Mouse (Mus musculus) kidney, postnatal 25 days (tissue): ENCODE data around the gene Cisd3.
A peak's percentile ranks its signal among the peaks of the same experiment; 100 is the strongest.
"Not testable (repeated sequence)": the region's sequence is repeated elsewhere in the genome, so short reads cannot be mapped to it uniquely, and the experiment has no call there.

Experiments used
- DNase-seq, 2 experiments: peaks; one replicate each; pipeline ENCODE4 v3.0.0; 2021; ENCODE audit warnings: mixed read lengths in 2 of 2

Cisd3 gene

GRCm38 (mm10) chr11:97685613-97686321 lies at the start of gene Cisd3:
Gene Cisd3 (plus strand): TSS chr11:97685826.
- peak; percentile 96 to 99 for DNase-seq

GRCm38 (mm10) chr11:97641668-97642067 lies 44.0 kb upstream of the Cisd3 start:
- no peak for DNase-seq

- no peak for DNase-seq
These were observed 42.9 kb upstream of the Cisd3 start for GRCm38 (mm10) chr11:97642746-97643145.

DNA sequence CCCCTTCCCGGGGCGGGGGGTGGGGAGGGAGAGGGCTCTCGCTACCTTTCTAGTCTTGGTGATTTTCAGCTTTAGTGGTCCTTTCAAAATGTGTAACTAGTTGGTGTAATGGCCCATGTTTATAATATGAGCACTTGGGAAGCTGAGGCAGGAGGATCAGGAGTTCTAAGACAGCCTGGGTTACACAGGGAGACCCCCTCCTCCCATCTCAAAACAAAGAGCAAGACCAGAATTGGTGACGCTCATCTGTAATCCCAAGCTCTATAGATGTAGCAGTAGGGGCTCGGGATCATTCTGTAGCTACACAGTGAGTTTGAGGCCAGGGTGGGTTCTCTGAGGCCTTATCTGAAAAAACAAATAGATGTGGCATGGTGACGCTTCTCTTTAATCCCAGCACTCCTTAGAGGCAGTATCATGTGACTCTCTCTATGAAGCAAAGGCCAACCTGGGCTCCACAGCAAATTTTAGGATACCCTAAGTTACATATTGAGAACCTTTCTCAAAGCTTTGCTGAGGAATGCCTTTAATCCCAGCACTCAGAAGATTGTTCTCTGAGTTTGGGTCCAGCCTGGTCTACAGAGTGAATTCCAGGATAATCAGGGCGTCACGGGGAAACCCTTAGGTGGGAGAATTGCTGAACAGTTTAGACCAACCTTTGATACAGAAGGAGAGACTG lies 42.1 kb upstream of the Cisd3 start:
- no peak for DNase-seq

DNA sequence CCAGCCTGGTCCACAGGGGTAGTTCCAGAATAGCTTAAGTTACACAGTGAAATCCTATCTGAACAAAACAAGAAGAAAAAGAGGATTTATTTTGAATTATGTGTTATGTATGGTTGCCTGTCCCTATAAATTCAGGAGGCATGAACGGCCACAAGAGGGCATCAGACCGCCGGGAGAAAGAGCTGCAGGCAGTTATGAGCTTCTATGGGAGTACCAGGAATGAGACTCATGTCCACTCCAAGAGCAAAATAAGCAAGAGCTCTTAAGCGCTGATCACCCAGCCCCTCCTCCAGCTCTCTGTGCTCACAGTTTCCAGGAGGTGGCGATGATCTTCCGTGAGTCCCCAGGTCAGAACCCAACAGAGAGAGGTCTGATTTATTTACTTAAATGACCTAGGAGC lies 40.8 kb upstream of the Cisd3 start:
- peak; percentile 81 to 88 for DNase-seq

- not testable (repeated sequence) for DNase-seq
These were observed 37.1 kb upstream of the Cisd3 start for GRCm38 (mm10) chr11:97648541-97648940.

DNA sequence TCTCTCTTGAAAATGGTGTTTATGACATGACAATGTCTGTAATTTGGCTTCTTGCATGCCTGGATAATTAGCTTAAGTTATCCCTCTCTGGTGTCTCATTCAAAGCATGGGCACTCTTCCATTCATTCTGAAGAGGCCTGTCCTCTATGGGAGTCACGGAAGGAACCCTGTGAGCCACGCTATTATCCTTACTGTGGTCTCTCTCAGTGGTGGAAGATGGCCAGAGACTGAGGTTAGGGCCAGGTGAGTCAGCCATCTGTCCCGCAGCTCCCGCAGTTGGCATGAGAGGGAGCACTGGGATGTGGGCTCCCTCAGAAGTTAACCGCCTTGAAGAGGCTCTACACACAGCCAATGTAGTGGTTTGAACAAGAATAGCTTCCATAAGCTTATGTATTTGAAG lies 35.3 kb upstream of the Cisd3 start:
- no peak for DNase-seq

- not testable (repeated sequence) for DNase-seq
These were observed 32.2 kb upstream of the Cisd3 start for GRCm38 (mm10) chr11:97653376-97653775.

DNA sequence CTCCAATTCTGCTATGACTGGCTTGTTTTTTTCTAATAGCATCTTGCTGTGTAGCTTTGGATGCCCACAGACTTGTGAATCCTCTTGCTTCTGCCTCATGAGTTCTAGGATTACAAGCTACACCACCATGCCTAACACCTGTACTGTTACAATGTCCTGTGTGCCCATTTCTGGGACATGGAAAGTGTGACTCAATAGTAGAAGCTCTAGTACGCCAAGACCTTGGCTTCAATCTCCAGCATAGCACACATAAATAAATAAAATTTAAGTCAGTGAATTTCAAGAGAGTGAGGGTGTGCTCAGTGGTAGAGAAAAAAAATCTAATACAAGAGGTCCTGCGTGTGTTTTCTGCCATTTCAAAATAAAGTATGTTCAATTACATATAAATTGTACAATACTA lies 31.4 kb upstream of the Cisd3 start:
- no peak for DNase-seq

- peak; percentile 24 to 46 for DNase-seq
These were observed 29.2 kb upstream of the Cisd3 start for GRCm38 (mm10) chr11:97656269-97656971.

GRCm38 (mm10) chr11:97657184-97657945 lies 28.3 kb upstream of the Cisd3 start:
- DNase-seq = no peak

DNA sequence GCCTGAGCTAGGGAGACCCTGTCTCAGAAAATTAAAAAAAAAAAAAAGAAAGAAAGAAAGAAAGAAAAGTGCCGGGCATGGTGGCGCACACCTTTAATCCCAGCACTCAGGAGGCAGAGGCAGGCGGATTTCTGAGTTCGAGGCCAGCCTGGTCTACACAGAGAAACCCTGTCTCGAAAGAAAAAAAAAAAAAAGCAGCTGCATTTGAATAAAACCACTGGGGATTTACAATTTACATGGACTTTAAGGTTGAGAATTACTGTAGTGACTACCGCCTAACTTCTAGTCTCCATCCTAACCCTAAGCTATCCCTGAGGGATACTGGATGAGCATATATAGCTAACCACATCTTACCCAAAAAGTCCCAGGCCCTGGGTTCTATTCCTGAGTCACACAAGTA lies 27.7 kb upstream of the Cisd3 start:
- DNase-seq = not testable (repeated sequence)

DNA sequence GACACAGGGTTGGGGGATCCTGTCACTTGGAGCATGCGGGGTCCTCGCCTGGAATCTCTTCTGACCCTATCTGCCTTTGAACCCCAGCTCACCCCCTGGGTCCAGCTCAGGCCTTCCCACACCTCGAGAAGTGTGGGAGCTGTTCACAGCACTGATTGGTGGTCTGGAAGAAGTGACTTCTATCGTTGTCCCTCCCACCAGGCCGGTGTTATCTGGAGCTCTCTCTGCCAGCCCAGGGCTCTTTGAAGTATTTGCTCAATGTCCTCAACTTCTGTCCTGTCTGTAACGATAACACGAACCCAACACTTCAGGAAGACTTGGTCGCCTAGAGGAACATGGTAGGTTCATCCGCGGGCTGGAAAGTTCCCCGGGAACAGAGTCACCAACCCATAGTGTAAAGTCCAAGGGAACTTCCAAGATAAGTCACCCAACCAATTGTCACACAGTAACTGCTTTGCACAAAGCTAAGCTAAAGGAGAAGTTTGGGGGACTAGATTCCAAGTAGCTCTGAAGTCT lies 26.8 kb upstream of the Cisd3 start:
- DNase-seq = no peak

- peak; percentile 12 to 28 for DNase-seq
These were observed 26.2 kb upstream of the Cisd3 start for GRCm38 (mm10) chr11:97659267-97659989.

GRCm38 (mm10) chr11:97659990-97660714 lies 25.5 kb upstream of the Cisd3 start:
- DNase-seq = peak; percentile 69 to 92

- peak in 1 of 2 experiments; percentile 33 for DNase-seq
These were observed 24.6 kb upstream of the Cisd3 start for GRCm38 (mm10) chr11:97660734-97661647.

- DNase-seq = peak; percentile 83 to 95
These were observed 23.9 kb upstream of the Cisd3 start for GRCm38 (mm10) chr11:97661648-97662133.

DNA sequence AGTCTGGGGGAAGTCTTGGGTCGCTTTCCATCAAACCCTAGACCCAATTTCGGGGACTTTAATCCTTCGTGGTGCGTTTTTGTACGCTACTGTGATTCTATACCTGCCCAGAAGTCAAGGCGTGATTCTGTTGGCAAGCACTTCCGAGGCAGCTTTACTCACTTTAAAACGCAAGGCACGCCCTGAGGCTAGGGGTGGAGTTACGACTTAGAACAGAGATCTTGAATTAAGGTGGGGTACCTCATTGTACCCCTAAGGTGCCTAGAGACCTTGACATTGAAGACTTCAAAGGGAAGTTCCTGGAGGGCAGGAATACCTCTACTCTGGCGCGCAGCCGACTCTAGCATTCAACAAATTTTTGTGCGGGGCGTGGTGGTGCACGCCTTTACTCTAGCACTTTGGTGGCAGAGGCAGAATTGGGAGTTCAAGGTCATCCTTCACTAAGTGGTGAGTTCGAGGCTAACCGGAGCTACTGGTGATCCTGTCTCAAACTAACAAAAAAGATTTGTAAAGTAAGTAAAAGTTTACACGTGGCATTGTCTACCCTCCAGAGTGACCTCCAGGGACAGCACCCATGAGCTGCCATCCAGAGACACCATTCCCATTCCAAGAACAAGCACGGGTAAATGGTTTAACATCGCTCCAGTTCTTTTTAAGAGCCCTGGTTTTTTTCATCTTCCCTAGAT lies 23.3 kb upstream of the Cisd3 start:
- DNase-seq = peak; percentile 77 to 84

GRCm38 (mm10) chr11:97662893-97663527 lies 22.6 kb upstream of the Cisd3 start, which contains the start of gene Mllt6:
Gene Mllt6 (plus strand): TSS chr11:97663414.
- peak; percentile 85 to 93 for DNase-seq
